Mouse (Mus musculus): ENCODE measurements around the gene Dennd5a. TPM values are rescaled to one million over a fixed set of nuclear protein-coding genes. Genes with fewer than 3 reads are reported as not detected.

The Dennd5a gene
- polyA plus RNA-seq, 1 experiment from 2014 or later, result 112 TPM

GRCm38 (mm10) chr7:109929628-109930027 is 30.6 kb downstream of the Dennd5a start:
- H3K27me3 ChIP-seq, result no peaks in the 10 kb centered on the region
- peak; percentile 15 for TF ChIP-seq CTCF (IDR thresholded peaks at IDR 0.05)
- in situ Hi-C loops (cut with MboI; ENCODE audit: low pct_unique_long_range_greater_than_20kb), result no loop called here
- ATAC-seq (no peak), DNase-seq (ENCODE audit: low read depth, low spot score) (no peak)
- POLR2A ChIA-PET, result no interaction called here
- CTCF ChIA-PET, result interaction anchor here (0.9 to 1.6 kb wide), 5 partner anchors 10 to 40 kb away, joined by 3 to 5 read pairs (median 3); no protein-coding TSS in a partner anchor

- CTCF ChIA-PET, result interaction anchor here (1.3 kb wide), 2 partner anchors 9 to 13 kb away, joined by 3 to 4 read pairs; no protein-coding TSS in a partner anchor
- DNase-seq (ENCODE audit: low read depth, low spot score), result no peak
- ATAC-seq, result no peak
- H3K27me3 ChIP-seq, result no peaks in the 10 kb centered on the region
- TF ChIP-seq CTCF (IDR thresholded peaks at IDR 0.05), result no peak
- POLR2A ChIA-PET, result no interaction called here
- in situ Hi-C loops (cut with MboI; ENCODE audit: low pct_unique_long_range_greater_than_20kb), result no loop called here
These were observed 31.9 kb downstream of the Dennd5a start for GRCm38 (mm10) chr7:109928365-109928764.

GRCm38 (mm10) chr7:109924965-109925364 is 35.3 kb downstream of the Dennd5a start:
- no peak for ATAC-seq
- CTCF ChIA-PET, result no interaction called here
- in situ Hi-C loops (cut with MboI; ENCODE audit: low pct_unique_long_range_greater_than_20kb), result no loop called here
- no peaks in the 10 kb centered on the region for H3K27me3 ChIP-seq
- TF ChIP-seq CTCF (IDR thresholded peaks at IDR 0.05), result no peak
- no peak for DNase-seq (ENCODE audit: low read depth, low spot score)
- POLR2A ChIA-PET, result no interaction called here

GRCm38 (mm10) chr7:109922889-109923288 is 37.4 kb downstream of the Dennd5a start:
- ATAC-seq (no peak), DNase-seq (ENCODE audit: low read depth, low spot score) (no peak)
- H3K27me3 ChIP-seq, result no peaks in the 10 kb centered on the region
- ChIA-PET POLR2A (no interaction called here), CTCF (interaction anchor here (0.9 kb wide), 1 partner anchor 8 kb away, joined by 3 read pairs; no protein-coding TSS in a partner anchor)
- no peak for TF ChIP-seq CTCF (IDR thresholded peaks at IDR 0.05)
- in situ Hi-C loops (cut with MboI; ENCODE audit: low pct_unique_long_range_greater_than_20kb), result no loop called here

GRCm38 (mm10) chr7:109906165-109906564 is 54.1 kb downstream of the Dennd5a start:
- POLR2A ChIA-PET, result no interaction called here
- H3K27me3 ChIP-seq, result no peaks in the 10 kb centered on the region
- ATAC-seq (no peak), DNase-seq (ENCODE audit: low read depth, low spot score) (no peak)
- CTCF ChIA-PET, result no interaction called here
- no peak for TF ChIP-seq CTCF (IDR thresholded peaks at IDR 0.05)
- in situ Hi-C loops (cut with MboI; ENCODE audit: low pct_unique_long_range_greater_than_20kb), result no loop called here

GRCm38 (mm10) chr7:109900921-109901320 is 59.3 kb downstream of the Dennd5a start:
- in situ Hi-C loops (cut with MboI; ENCODE audit: low pct_unique_long_range_greater_than_20kb), result no loop called here
- no peak for TF ChIP-seq CTCF (IDR thresholded peaks at IDR 0.05)
- POLR2A ChIA-PET, result no interaction called here
- H3K27me3 ChIP-seq, result no peaks in the 10 kb centered on the region
- DNase-seq (ENCODE audit: low read depth, low spot score) (no peak), ATAC-seq (no peak)
- CTCF ChIA-PET, result no interaction called here

- ChIA-PET POLR2A (interaction anchor here (0.5 kb wide), 1 partner anchor 49 kb away, joined by 3 read pairs; no protein-coding TSS in a partner anchor), CTCF (no interaction called here)
- peak; percentile 35 for DNase-seq (ENCODE audit: low read depth, low spot score)
- TF ChIP-seq CTCF (IDR thresholded peaks at IDR 0.05), result no peak
- ATAC-seq, result peak; percentile 62
- H3K27me3 ChIP-seq, result no peaks in the 10 kb centered on the region
- in situ Hi-C loops (cut with MboI; ENCODE audit: low pct_unique_long_range_greater_than_20kb), result no loop called here
These were observed 61.4 kb downstream of the Dennd5a start for GRCm38 (mm10) chr7:109898911-109899310.

GRCm38 (mm10) chr7:109892530-109892929 is 67.7 kb downstream of the Dennd5a start:
- DNase-seq (ENCODE audit: low read depth, low spot score), result no peak
- no peak for ATAC-seq
- TF ChIP-seq CTCF (IDR thresholded peaks at IDR 0.05), result peak; percentile 77
- in situ Hi-C loops (cut with MboI; ENCODE audit: low pct_unique_long_range_greater_than_20kb), result no loop called here
- ChIA-PET CTCF (interaction anchor here (1.1 to 2.3 kb wide), 7 partner anchors 10 to 186 kb away, joined by 3 to 7 read pairs (median 4); no protein-coding TSS in a partner anchor), POLR2A (interaction anchor here (0.6 kb wide), 1 partner anchor 227 kb away, joined by 6 read pairs; no protein-coding TSS in a partner anchor)
- H3K27me3 ChIP-seq, result no peaks in the 10 kb centered on the region

GRCm38 (mm10) chr7:109891786-109892185 is 68.5 kb downstream of the Dennd5a start:
- POLR2A ChIA-PET, result interaction anchor here (0.5 kb wide), 1 partner anchor 9 kb away, joined by 3 read pairs; no protein-coding TSS in a partner anchor
- TF ChIP-seq CTCF (IDR thresholded peaks at IDR 0.05), result no peak
- no peaks in the 10 kb centered on the region for H3K27me3 ChIP-seq
- ATAC-seq (no peak), DNase-seq (ENCODE audit: low read depth, low spot score) (no peak)
- in situ Hi-C loops (cut with MboI; ENCODE audit: low pct_unique_long_range_greater_than_20kb), result no loop called here
- CTCF ChIA-PET, result interaction anchor here (0.9 to 1.5 kb wide), 5 partner anchors 9 to 186 kb away, joined by 3 to 5 read pairs (median 3); no protein-coding TSS in a partner anchor

- POLR2A ChIA-PET, result no interaction called here
- in situ Hi-C loops (cut with MboI; ENCODE audit: low pct_unique_long_range_greater_than_20kb), result no loop called here
- DNase-seq (ENCODE audit: low read depth, low spot score), result no peak
- no peak for TF ChIP-seq CTCF (IDR thresholded peaks at IDR 0.05)
- CTCF ChIA-PET, result interaction anchor here (1.9 kb wide), 1 partner anchor 14 kb away, joined by 5 read pairs; no protein-coding TSS in a partner anchor
- no peak for ATAC-seq
- no peaks in the 10 kb centered on the region for H3K27me3 ChIP-seq
These were observed 70.0 kb downstream of the Dennd5a start for GRCm38 (mm10) chr7:109890256-109890655.

GRCm38 (mm10) chr7:109889300-109889699 is 71.0 kb downstream of the Dennd5a start:
- no peak for ATAC-seq

More at GRCm38 (mm10) chr7:109889300-109889699, 71.0 kb downstream of the Dennd5a start:
- POLR2A ChIA-PET, result no interaction called here
- no peak for DNase-seq (ENCODE audit: low read depth, low spot score)
- in situ Hi-C loops (cut with MboI; ENCODE audit: low pct_unique_long_range_greater_than_20kb), result loop anchor here (10.0 kb wide), 1 partner anchor 94 kb away; no protein-coding TSS in a partner anchor
- CTCF ChIA-PET, result interaction anchor here (1.0 to 1.9 kb wide), 2 partner anchors 14 to 96 kb away, joined by 3 to 5 read pairs; no protein-coding TSS in a partner anchor
- no peaks in the 10 kb centered on the region for H3K27me3 ChIP-seq
- no peak for TF ChIP-seq CTCF (IDR thresholded peaks at IDR 0.05)

Measured in Patski (cell line).